Mouse (Mus musculus) skeletal muscle tissue, adult 2 months (tissue): Measurements from ENCODE around the gene Fgf12.

Experiments used
- DNase-seq: peaks from one replicate; pipeline ENCODE4 v3.0.0-alpha.2; 2012; ENCODE audit warnings: low read depth, low spot score

Gene Fgf12

GRCm38 (mm10) chr16:28752638-28753118 lies at the start of gene Fgf12:
Fgf12 (minus strand) TSS chr16:28753068.
- DNase-seq = no peak

GRCm38 (mm10) chr16:28793115-28793514 lies 40.2 kb upstream of the Fgf12 start:
- DNase-seq = no peak

- DNase-seq = no peak
Observed at GRCm38 (mm10) chr16:28770276-28770675, 17.4 kb upstream of the Fgf12 start.

GRCm38 (mm10) chr16:28761417-28761976 lies 8.6 kb upstream of the Fgf12 start:
- no peak for DNase-seq

- peak; percentile 9 for DNase-seq
Observed at GRCm38 (mm10) chr16:28753124-28753917, 453 bp upstream of the Fgf12 start.

GRCm38 (mm10) chr16:28734461-28734860 lies 18.4 kb downstream of the Fgf12 start:
- no peak for DNase-seq

GRCm38 (mm10) chr16:28726792-28727191 lies 26.1 kb downstream of the Fgf12 start:
- no peak for DNase-seq

GRCm38 (mm10) chr16:28706623-28707022 lies 46.2 kb downstream of the Fgf12 start:
- DNase-seq = no peak

- DNase-seq = no peak
Observed at GRCm38 (mm10) chr16:28700346-28700745, 52.5 kb downstream of the Fgf12 start.

- no peak for DNase-seq
Observed at GRCm38 (mm10) chr16:28696851-28697250, 56.0 kb downstream of the Fgf12 start.

- DNase-seq = no peak
Observed at GRCm38 (mm10) chr16:28694113-28694899, 58.6 kb downstream of the Fgf12 start.

GRCm38 (mm10) chr16:28688861-28689385 lies 63.9 kb downstream of the Fgf12 start:
- DNase-seq = peak; percentile 38

- DNase-seq = no peak
Observed at GRCm38 (mm10) chr16:28681625-28682024, 71.2 kb downstream of the Fgf12 start.

- no peak for DNase-seq
Observed at GRCm38 (mm10) chr16:28668815-28669347, 84.0 kb downstream of the Fgf12 start.

- DNase-seq = no peak
Observed at GRCm38 (mm10) chr16:28652640-28653039, 100.2 kb downstream of the Fgf12 start.

GRCm38 (mm10) chr16:28650589-28650988 lies 102.3 kb downstream of the Fgf12 start:
- DNase-seq = no peak

- DNase-seq = no peak
Observed at GRCm38 (mm10) chr16:28645030-28645429, 107.8 kb downstream of the Fgf12 start.

GRCm38 (mm10) chr16:28631721-28632120 lies 121.1 kb downstream of the Fgf12 start:
- no peak for DNase-seq

- no peak for DNase-seq
Observed at GRCm38 (mm10) chr16:28630771-28631484, 121.9 kb downstream of the Fgf12 start.

GRCm38 (mm10) chr16:28626259-28626658 lies 126.6 kb downstream of the Fgf12 start:
- DNase-seq = no peak

GRCm38 (mm10) chr16:28625689-28626088 lies 127.2 kb downstream of the Fgf12 start:
- no peak for DNase-seq
